Mouse (Mus musculus): ENCODE measurements around the gene Aicda. TPM values are rescaled to one million over a fixed set of nuclear protein-coding genes. Genes with fewer than 3 reads are reported as not detected.

Aicda gene
- polyA plus RNA-seq, 1 experiment from 2014 or later: 0.33 TPM

DNA sequence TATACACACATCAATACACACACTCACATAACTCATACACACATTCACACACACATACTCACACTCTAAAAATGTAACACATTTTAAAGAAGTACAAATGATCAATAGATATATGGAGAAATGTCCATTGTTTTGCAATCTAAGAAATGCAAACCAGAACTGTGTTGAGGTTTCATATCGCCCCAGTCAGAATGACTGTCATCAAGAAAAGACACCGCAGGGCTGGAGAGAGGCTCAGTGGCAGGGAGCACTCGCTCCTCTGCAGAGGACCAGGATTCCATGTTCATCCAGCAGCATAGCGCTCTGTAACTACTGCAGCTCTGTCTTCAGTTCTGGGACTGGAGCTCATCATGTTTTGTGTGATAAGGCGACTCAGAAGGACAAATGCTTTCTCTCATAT is 10.0 kb upstream of the Aicda start:
- WGBS: 81% methylated on average over 5 of the region's 5 CpGs
- Histone ChIP-seq H3K4me2 (ENCODE audit: low read length) (no peak overlapping the region), H3K27ac (ENCODE audit: low read depth, low read length) (no peak overlapping the region), H3K9ac (ENCODE audit: low read depth, low read length) (no peak overlapping the region), H3K36me3 (ENCODE audit: control insufficient read depth, insufficient read depth, low read length) (no peaks in the 10 kb centered on the region), H3K27me3 (replicated peaks; ENCODE audit: control insufficient read depth, insufficient read depth, low read length) (no peaks in the 10 kb centered on the region), H3K4me3 (ENCODE audit: low read length) (no peak overlapping the region), H3K4me1 (ENCODE audit: control insufficient read depth, insufficient read depth, low read depth, low read length) (no peaks in the 10 kb centered on the region), H3K9me3 (ENCODE audit: control insufficient read depth, low read length) (no peaks in the 10 kb centered on the region)
- ATAC-seq: no peak

DNA sequence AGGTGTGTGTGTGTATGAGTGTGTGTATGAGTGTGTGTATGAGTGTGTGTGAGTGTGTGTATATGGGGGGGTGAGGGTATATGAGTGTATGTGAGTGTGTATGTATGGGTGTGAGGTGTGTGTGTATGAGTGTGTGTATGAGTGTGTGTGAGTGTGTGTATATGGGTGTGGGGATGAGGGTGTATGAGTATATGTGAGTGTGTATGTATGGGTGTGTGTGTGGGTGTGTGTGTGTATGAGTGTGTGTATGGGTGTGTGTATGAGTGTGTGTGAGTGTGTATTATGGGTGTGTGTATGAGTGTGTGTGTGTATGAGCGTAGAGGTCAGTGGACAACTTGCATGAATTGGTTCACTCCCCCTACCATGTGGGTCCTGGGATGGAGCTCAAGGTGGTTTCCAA is 8.9 kb upstream of the Aicda start:
- Histone ChIP-seq H3K9ac (ENCODE audit: low read depth, low read length) (no peak overlapping the region), H3K36me3 (ENCODE audit: control insufficient read depth, insufficient read depth, low read length) (no peaks in the 10 kb centered on the region), H3K4me3 (ENCODE audit: low read length) (no peak overlapping the region), H3K4me1 (ENCODE audit: control insufficient read depth, insufficient read depth, low read depth, low read length) (no peaks in the 10 kb centered on the region), H3K27ac (ENCODE audit: low read depth, low read length) (no peak overlapping the region), H3K9me3 (ENCODE audit: control insufficient read depth, low read length) (no peaks in the 10 kb centered on the region), H3K4me2 (ENCODE audit: low read length) (no peak overlapping the region), H3K27me3 (replicated peaks; ENCODE audit: control insufficient read depth, insufficient read depth, low read length) (no peaks in the 10 kb centered on the region)
- no peak for ATAC-seq
- 100% methylated on average over 1 of the region's 1 CpGs for WGBS

DNA sequence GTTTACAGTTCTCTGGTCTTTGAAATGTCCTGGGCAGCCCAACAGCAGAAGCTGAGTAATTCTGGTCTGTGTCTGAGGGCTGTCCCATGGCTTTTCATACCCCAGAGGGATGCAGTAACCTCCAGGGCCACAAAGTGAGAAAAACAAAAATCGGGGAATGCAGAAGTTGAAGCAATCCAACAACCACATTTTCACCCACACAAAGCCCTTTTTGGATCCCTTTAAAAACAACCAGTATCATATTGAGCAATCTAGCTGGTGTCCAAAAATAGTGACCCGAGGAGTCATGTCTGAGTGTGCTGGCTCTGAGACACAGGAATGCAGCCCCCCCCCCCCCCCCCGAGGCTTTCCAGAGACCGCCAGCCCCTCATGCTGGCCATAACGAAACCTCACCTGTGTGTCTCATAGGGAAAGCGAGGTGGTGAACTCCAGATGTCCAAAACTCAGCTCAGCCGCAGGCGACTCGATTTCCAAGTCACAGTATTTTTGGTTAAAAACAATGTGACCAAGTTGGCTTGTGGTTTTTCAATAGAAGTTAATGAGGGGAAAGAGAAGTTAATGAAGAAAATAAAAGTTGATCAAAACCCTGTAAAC is 8.2 kb upstream of the Aicda start:
- ATAC-seq: no peak
- Histone ChIP-seq H3K36me3 (ENCODE audit: control insufficient read depth, insufficient read depth, low read length) (no peaks in the 10 kb centered on the region), H3K4me1 (ENCODE audit: control insufficient read depth, insufficient read depth, low read depth, low read length) (no peaks in the 10 kb centered on the region), H3K27ac (ENCODE audit: low read depth, low read length) (no peak overlapping the region), H3K27me3 (replicated peaks; ENCODE audit: control insufficient read depth, insufficient read depth, low read length) (no peaks in the 10 kb centered on the region), H3K9ac (ENCODE audit: low read depth, low read length) (no peak overlapping the region), H3K4me2 (ENCODE audit: low read length) (no peak overlapping the region), H3K4me3 (ENCODE audit: low read length) (no peak overlapping the region), H3K9me3 (ENCODE audit: control insufficient read depth, low read length) (no peaks in the 10 kb centered on the region)
- 83% methylated on average over 9 of the region's 9 CpGs for WGBS

DNA sequence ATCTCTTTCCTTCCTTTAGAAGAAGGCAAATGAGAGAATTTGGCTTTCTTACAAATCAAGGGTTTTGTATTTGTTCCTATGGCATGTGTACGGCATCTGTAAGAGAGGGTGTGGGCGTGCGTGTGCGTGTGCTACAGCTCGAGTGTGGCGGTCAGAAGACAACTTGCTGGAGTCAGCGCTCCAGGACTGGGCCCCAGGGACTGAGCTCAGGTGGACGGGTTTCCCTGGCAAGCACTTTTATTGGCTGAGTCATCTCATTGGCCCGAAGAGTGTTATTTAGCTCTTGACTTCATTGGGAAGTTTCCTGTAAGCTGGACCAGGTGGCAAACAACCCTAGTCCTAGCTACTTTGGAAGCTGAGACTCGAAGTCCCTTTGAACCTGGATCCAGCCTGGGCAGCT is 7.7 kb upstream of the Aicda start:
- no peak for ATAC-seq

DNA sequence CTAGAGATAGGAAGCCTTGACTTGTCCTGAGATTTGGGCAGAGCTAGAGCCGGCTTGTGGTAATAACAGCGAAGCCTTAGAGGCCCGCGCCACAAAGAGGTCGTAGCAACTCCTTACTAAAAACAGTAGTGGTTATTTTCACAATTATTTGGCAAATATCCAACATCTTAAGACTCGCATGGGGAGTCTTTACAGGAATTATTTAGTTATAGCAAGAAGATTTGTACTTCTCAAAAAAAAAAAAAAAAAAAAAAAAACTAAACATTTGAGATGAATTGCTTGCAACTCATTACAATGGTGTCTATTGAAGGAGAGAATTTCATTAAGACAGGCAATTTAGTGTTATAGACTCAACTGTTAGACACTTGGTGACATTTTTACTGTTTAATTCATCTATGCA is 501 bp downstream of the Aicda start:
- H3K4me2 ChIP-seq (ENCODE audit: low read length): no peak overlapping the region
- no peaks in the 10 kb centered on the region for H3K36me3 ChIP-seq (ENCODE audit: control insufficient read depth, insufficient read depth, low read length)
- no peaks in the 10 kb centered on the region; the same call in 1 of the 2 replicates for H3K4me1 ChIP-seq (ENCODE audit: control insufficient read depth, insufficient read depth, low read depth, low read length)
- H3K27me3 ChIP-seq (replicated peaks; ENCODE audit: control insufficient read depth, insufficient read depth, low read length): no peaks in the 10 kb centered on the region
- 80% methylated on average over 6 of the region's 6 CpGs for WGBS
- H3K9me3 ChIP-seq (ENCODE audit: control insufficient read depth, low read length): no peaks in the 10 kb centered on the region
- no peak overlapping the region for H3K27ac ChIP-seq (ENCODE audit: low read depth, low read length)
- no peak overlapping the region for H3K9ac ChIP-seq (ENCODE audit: low read depth, low read length)
- no peak overlapping the region for H3K4me3 ChIP-seq (ENCODE audit: low read length)
- no peak for ATAC-seq

More for the DNA sequence above, 7.7 kb upstream of the Aicda start:
- no peaks in the 10 kb centered on the region for H3K27me3 ChIP-seq (replicated peaks; ENCODE audit: control insufficient read depth, insufficient read depth, low read length)
- no peaks in the 10 kb centered on the region for H3K9me3 ChIP-seq (ENCODE audit: control insufficient read depth, low read length)
- H3K4me2 ChIP-seq (ENCODE audit: low read length): no peak overlapping the region
- no peaks in the 10 kb centered on the region for H3K4me1 ChIP-seq (ENCODE audit: control insufficient read depth, insufficient read depth, low read depth, low read length)
- H3K27ac ChIP-seq (ENCODE audit: low read depth, low read length): no peak overlapping the region
- H3K4me3 ChIP-seq (ENCODE audit: low read length): no peak overlapping the region
- no peaks in the 10 kb centered on the region for H3K36me3 ChIP-seq (ENCODE audit: control insufficient read depth, insufficient read depth, low read length)
- 83% methylated on average over 10 of the region's 10 CpGs for WGBS
- no peak overlapping the region for H3K9ac ChIP-seq (ENCODE audit: low read depth, low read length)

DNA sequence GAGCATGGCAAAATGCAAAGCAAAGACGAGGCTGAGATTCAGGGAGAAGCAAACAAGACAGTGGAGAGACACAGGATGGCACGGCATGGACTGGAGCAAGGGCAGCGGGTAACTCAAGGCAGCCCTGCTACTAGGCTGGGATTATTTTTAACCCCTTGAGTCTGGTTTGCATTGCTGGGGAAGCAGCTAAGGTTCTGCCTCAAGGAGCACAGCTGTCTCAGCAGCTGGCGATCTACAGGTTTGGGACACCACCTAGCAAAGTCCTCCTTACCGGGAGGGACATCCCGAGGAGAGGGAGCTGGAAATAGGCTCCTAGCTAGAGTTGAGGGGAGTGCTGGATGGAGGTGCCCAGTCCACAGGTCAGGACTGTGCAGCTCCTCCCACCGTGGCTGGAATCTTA is 1.7 kb downstream of the Aicda start:
- H3K4me2 ChIP-seq (ENCODE audit: low read length): no peak overlapping the region
- no peak overlapping the region for H3K4me3 ChIP-seq (ENCODE audit: low read length)
- no peaks in the 10 kb centered on the region for H3K27me3 ChIP-seq (replicated peaks; ENCODE audit: control insufficient read depth, insufficient read depth, low read length)
- no peaks in the 10 kb centered on the region for H3K9me3 ChIP-seq (ENCODE audit: control insufficient read depth, low read length)
- H3K9ac ChIP-seq (ENCODE audit: low read depth, low read length): no peak overlapping the region
- H3K27ac ChIP-seq (ENCODE audit: low read depth, low read length): no peak overlapping the region
- H3K4me1 ChIP-seq (ENCODE audit: control insufficient read depth, insufficient read depth, low read depth, low read length): no peaks in the 10 kb centered on the region; the same call in 1 of the 2 replicates
- 64% methylated on average over 7 of the region's 7 CpGs for WGBS
- H3K36me3 ChIP-seq (ENCODE audit: control insufficient read depth, insufficient read depth, low read length): no peaks in the 10 kb centered on the region
- no peak for ATAC-seq

DNA sequence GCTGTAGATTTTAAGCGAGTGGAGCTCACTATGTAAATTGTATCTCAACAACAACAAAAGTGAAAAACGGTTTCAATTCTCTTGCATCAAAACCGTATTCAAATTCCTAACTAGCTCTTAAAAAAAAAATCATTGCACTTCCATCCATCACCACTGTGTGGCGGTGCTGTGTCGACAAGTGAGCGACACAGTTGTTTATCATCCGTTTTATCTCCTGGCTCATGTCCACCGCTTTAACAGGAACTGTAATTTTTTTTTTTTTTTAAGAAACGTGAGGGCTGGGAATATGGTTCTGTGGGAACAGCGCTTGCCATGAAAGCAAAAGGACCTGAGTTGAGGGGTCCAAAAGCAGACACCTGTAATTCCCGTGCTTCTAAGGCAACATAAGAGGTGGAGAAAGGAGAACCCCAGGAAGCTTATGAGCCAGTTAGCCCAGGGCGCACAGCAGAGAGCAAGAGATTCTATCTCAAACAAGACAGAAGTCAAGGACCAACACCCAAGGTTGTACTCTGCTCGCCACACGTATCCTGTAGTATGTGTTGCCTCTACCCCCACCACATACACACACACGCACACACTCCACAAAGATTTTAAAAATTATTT is 3.5 kb downstream of the Aicda start:
- ATAC-seq: no peak; the same call in 1 of the 2 replicates

DNA sequence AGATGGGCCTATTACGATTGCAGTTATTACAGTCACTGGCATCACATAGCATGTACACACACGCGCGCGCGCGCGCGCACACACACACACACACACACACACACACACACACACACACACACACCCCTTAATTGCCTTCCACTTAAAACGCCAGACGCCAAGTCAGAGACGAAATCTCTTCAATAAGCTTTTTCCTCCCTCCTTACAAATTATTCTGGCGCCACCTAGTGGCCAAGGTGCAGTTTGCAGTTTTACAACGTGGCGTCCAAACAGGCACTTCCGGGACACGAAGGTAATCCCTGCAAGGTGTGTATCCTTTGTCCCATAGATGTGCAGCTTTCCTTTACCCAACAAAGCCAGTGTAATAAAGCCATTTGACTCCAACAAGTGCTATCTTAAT is 6.8 kb downstream of the Aicda start:
- no peak overlapping the region for H3K27ac ChIP-seq (ENCODE audit: low read depth, low read length)
- WGBS: 9% methylated on average over 17 of the region's 17 CpGs
- no peaks in the 10 kb centered on the region for H3K9me3 ChIP-seq (ENCODE audit: control insufficient read depth, low read length)
- H3K27me3 ChIP-seq (replicated peaks; ENCODE audit: control insufficient read depth, insufficient read depth, low read length): 0 out of 2 replicates have a peak, but pooled peaks cover 3% of the 10 kb centered on the region
- H3K4me2 ChIP-seq (ENCODE audit: low read length): peak overlapping the region; percentile 46
- peak; percentile 31; the same call in 1 of the 2 replicates for ATAC-seq
- H3K4me1 ChIP-seq (ENCODE audit: control insufficient read depth, insufficient read depth, low read depth, low read length): peaks cover 4% of the 10 kb centered on the region
- H3K36me3 ChIP-seq (ENCODE audit: control insufficient read depth, insufficient read depth, low read length): no peaks in the 10 kb centered on the region
- H3K4me3 ChIP-seq (ENCODE audit: low read length): 0 out of 2 replicates have a peak overlapping the region, but pooled peaks have one; percentile 8
- no peak overlapping the region for H3K9ac ChIP-seq (ENCODE audit: low read depth, low read length)

More for the DNA sequence above, 3.5 kb downstream of the Aicda start:
- no peak overlapping the region for H3K9ac ChIP-seq (ENCODE audit: low read depth, low read length)
- H3K27me3 ChIP-seq (replicated peaks; ENCODE audit: control insufficient read depth, insufficient read depth, low read length): 0 out of 2 replicates have a peak, but pooled peaks cover 3% of the 10 kb centered on the region
- H3K9me3 ChIP-seq (ENCODE audit: control insufficient read depth, low read length): no peaks in the 10 kb centered on the region
- H3K4me3 ChIP-seq (ENCODE audit: low read length): peak overlapping the region; percentile 16
- no peaks in the 10 kb centered on the region; the same call in 1 of the 2 replicates for H3K4me1 ChIP-seq (ENCODE audit: control insufficient read depth, insufficient read depth, low read depth, low read length)
- H3K36me3 ChIP-seq (ENCODE audit: control insufficient read depth, insufficient read depth, low read length): no peaks in the 10 kb centered on the region
- H3K4me2 ChIP-seq (ENCODE audit: low read length): peak overlapping the region; percentile 54
- 21% methylated on average over 15 of the region's 15 CpGs for WGBS
- H3K27ac ChIP-seq (ENCODE audit: low read depth, low read length): no peak overlapping the region

DNA sequence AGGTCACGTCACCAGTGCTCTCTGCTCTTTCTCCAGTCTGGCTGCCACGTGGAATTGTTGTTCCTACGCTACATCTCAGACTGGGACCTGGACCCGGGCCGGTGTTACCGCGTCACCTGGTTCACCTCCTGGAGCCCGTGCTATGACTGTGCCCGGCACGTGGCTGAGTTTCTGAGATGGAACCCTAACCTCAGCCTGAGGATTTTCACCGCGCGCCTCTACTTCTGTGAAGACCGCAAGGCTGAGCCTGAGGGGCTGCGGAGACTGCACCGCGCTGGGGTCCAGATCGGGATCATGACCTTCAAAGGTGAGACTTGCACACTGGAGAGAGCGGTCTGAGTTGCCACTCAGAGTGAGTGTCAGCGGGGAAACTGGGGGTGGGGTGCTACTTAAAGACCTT is 7.4 kb downstream of the Aicda start:
- Histone ChIP-seq H3K27me3 (replicated peaks; ENCODE audit: control insufficient read depth, insufficient read depth, low read length) (0 out of 2 replicates have a peak, but pooled peaks cover 3% of the 10 kb centered on the region), H3K9me3 (ENCODE audit: control insufficient read depth, low read length) (no peaks in the 10 kb centered on the region), H3K27ac (ENCODE audit: low read depth, low read length) (no peak overlapping the region), H3K9ac (ENCODE audit: low read depth, low read length) (no peak overlapping the region), H3K4me3 (ENCODE audit: low read length) (no peak overlapping the region), H3K4me1 (ENCODE audit: control insufficient read depth, insufficient read depth, low read depth, low read length) (peaks cover 4% of the 10 kb centered on the region), H3K4me2 (ENCODE audit: low read length) (no peak overlapping the region; the same call in 1 of the 2 replicates), H3K36me3 (ENCODE audit: control insufficient read depth, insufficient read depth, low read length) (no peaks in the 10 kb centered on the region)
- 84% methylated on average over 20 of the region's 20 CpGs for WGBS
- ATAC-seq: peak; percentile 32; the same call in 1 of the 2 replicates

Measured in hindbrain, embryonic 16.5 days (tissue).